Mouse (Mus musculus) bone marrow, adult 2 months (tissue): ENCODE results near the gene Hhipl2.

Source experiments
- CTCF ChIP-seq: fragments of 200-500 bp; IDR thresholded peaks from 2 replicates; pipeline ENCODE4 v1.5.1; 2011; ENCODE audit warnings: low read length, control low read depth; ENCODE audit not compliant: control insufficient read depth, insufficient read depth
- POLR2A ChIP-seq: fragments of 200-500 bp; IDR thresholded peaks from 2 replicates; pipeline ENCODE4 v1.6.1; 2011; ENCODE audit warnings: low read depth, mild to moderate bottlenecking, control low read depth, low read length, borderline replicate concordance; ENCODE audit not compliant: control insufficient read depth

DNA sequence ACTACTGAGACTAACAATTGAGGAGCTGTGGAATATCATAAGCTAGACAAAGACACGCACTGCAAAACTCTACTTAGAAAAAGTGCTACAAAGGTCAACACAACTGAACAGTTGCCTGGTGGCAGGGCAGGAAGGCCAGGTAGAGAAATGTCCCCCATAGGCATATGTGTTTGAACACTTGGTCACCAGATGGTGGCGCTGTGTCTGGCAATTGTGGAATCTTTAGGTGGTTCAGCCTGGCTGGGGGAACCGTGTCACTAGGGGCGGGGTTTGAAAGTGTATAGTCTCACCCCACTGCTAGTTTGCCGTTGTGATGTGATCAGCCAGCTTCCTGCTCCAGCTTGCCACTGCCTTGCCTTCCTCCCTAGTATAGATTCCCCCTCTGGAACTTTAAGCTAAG lies 43.3 kb upstream of the Hhipl2 start:
- TF ChIP-seq CTCF (no peak), POLR2A (no peak)
